Mouse (Mus musculus) lung, postnatal 14 days (tissue): ENCODE measurements around the gene Fgd5.

Experiments
- DNase-seq: peaks from one replicate; pipeline ENCODE4 v3.0.0; 2021

Gene Fgd5

DNA sequence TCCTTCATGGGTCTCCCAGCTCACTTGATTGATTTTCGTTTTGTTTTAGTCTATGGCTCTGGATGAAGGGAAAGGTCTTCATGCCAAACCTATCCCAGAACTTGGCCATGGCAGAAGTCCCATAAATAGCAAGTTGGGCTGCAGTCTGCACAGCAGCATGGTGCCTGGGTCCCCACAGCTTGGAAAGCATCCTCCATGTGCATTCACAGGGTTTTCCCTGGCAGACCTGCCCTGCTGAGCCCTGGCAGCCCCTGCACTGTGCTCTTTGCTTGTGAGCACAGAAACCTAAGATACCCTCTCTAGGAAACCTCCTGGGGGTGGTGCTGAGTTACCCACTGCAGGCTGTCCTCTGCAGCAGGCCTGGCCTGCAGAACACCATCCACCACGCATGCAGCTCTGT is 32.2 kb downstream of the Fgd5 start:
- DNase-seq = no peak

DNA sequence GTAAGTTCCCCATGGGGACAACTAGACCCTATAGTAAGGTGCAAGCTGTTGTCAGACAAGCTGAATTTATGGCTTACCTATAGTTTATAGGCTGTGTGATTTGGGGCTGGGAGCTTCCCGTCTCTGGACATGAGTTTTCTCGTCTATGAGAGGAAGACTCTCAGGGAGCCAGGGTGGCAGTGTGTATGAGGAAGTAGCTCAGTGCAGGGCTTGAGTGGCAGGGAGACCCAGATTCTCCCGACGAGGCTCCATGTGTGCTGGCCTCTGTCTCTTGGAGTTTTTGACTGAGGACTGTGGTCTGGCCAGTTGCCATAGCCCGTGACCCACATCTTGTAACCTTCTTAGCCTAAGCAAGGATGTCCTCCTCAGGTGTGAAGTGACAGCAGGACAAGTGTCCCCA is 33.7 kb downstream of the Fgd5 start:
- no peak for DNase-seq

DNA sequence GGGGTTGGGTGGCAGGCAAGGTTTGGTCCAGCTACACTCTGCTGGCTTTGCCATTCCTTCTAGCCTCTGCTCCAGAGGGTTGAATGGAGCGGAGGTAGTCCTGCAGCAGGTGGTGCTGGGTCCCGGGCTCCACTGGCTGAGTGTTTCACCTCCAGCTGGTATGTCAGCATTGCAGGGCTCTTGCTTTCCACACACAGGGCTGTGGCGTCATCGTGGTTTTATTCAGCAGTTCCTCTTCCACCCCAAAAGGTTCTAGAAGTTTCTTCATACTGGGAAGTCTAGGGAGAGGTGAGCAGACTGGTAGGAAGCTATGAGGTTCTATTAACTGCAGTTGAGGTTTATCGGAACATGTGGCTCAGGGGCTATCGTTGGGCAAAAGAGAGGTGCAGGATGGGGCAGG is 34.4 kb downstream of the Fgd5 start:
- no peak for DNase-seq

DNA sequence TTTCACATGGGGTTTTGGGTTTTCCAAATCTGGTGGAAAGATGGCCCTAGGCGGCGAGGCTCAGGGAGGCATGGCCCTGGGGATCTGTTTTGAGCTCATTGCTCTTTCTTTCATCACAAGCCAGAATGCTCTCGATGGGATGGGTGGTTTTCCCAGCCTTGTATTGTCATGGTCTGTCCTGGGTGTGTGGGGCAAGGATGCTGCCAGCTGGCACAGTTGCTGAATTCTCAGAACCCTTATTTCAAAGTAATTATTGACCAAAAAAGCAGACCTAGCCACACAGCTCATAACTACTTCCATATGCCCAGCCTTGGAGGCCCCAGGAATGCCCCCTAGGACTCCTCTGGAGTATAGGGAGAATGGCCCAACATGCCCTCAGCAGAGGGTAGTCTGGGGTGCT is 34.9 kb downstream of the Fgd5 start:
- DNase-seq = no peak

DNA sequence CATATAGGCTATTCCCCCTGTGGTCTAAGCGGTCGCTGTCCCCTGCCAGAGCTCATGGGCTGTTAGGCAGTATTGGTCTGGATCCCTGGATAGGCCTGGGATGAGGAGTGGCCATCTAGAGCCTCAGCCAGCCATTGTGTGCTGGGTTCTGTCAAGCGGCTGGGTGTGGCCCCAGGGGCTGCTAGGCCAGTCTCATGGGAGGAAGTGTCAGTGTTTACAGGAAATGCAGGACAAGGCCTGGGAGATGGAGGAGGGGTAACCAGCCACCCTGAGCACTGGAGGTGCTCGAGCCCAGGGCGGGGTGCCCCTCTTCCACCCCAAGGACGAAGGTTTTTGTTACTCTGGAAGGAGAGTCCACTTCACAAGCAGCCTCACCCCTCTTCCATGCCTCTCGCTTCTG is 36.3 kb downstream of the Fgd5 start:
- peak; percentile 64 for DNase-seq

DNA sequence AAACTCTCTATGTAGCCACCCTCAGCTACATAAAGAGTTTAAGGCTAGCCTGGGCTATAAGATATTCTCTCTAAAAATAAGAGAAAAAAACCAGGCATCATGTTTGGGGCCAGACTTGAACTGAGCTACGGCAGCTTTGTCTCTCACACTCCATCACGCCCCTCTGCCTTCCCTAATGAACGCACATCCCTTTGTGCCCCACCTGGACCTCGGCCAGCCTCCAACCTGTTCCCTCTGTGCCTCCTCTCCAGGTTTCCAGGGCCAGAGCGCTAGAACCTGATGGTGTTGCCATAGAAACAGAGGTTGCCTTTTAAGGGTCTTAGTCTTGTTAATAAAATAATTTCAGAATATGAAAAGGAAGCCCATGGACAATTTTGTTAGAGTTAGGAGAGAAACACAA is 37.2 kb downstream of the Fgd5 start:
- no peak for DNase-seq

DNA sequence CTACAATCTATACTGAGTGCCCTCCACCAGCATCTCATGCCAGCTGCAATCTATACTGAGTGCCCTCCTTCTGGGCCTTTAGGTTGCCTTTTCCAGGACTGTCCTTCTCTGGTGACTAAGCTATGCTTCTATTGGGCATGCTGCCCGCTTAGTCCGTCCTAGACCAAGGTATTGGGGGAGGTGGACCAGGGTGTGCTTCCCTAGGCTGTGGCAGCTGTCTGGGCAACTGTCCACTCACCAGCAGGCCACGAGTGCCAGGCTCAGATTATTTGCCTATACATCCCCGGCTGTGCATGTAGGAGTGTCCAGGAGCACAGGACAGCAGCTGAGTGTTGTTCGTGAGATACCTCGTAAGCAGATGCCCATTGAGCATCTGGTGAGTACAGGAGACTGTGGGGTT is 38.1 kb downstream of the Fgd5 start:
- no peak for DNase-seq

DNA sequence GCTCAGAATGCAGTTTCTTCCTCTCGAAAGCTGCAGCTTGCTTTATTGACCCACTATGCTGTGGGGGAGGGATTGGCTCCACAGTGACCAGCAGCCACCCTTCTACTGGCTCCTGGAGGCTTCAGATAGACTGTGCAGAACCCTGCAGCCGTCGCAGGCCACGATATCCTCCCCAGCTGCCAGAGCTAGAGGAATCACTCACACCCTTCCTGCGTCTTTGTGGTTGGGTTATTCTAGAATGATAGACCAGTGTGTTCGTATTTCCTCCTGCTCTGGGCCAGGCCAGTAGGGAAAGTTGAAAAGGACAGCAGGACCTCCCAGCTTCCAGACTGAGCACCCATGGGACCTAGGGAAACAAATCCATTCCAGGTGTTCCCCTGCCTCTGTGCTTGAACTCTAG is 39.7 kb downstream of the Fgd5 start:
- DNase-seq = peak; percentile 26

DNA sequence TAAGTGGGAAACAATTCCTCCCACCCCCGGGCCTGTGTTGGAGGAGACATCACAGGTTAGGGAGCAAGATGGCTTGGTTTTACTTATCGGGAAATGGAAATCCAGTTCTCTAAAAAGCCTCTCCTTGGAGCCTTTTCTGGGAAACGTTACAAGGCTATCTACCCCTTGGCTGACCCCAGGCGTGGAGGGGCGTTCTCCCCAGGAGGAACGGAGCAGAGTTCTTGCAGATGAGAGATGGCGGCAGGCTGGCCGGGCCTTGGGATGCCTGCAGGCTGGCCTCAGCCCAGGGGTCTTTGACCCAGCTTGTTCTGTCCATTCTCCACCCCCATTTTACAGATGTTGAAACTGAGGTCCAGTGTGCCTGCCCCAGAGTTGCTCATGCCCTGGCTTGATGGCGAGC is 42.4 kb downstream of the Fgd5 start:
- DNase-seq = no peak

DNA sequence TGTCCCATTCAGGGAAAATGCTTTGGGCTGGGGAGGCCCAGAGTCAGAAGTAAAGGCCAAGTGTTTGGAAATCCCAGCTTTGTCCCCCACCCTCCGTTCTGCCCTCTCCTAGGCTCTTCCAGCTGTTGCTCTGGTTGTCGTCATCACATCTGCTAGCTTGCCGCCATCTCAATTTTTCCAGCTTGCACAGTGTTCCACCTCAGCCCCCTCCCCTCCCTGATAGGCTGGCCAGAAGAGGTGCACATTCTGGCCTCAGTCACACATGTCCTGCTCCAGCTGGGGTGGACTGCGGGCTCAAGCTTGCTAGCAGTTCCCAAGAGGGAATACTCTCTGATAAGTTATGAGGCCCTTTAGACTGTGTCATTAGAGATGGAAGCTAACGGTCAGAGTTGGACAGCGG is 42.8 kb downstream of the Fgd5 start:
- no peak for DNase-seq

DNA sequence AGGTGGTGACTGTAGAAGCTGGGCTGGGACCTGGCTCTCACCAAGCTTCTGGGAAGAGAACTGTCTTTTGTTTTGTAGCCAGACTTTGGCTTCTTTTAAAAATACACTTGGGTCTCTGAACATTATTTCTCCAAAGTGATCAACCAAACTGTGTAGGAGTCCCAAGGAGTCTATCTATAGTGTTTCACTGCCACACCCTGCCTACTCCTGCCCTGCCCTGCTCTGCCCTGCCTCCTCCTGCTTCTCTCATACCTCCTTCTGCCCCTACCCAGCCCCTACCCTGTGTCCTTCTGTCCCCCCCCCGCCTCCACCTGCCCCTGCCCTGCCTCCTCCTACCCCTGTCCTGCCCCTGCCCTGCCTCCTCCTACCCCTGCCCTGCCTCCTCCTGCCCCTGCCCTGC is 46.6 kb downstream of the Fgd5 start:
- no peak for DNase-seq

DNA sequence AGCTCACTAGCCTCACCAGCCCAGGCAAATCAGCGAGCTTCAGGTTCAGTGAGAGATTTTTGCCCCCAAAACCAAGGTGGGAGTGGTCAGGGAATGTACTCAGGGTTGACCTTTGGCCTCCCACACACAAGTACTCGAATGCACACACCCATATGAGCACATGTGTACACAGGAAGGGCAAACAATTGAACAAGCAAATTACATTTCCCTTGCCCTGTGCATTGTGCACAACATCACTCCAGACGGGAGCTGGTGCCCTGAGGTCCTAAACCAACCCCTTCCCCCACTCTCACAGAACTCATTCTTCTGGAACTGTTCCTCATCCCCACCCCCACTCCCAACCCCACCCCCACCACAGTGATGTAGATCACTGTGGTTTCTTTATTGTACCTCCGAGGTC is 48.7 kb downstream of the Fgd5 start:
- DNase-seq = no peak

DNA sequence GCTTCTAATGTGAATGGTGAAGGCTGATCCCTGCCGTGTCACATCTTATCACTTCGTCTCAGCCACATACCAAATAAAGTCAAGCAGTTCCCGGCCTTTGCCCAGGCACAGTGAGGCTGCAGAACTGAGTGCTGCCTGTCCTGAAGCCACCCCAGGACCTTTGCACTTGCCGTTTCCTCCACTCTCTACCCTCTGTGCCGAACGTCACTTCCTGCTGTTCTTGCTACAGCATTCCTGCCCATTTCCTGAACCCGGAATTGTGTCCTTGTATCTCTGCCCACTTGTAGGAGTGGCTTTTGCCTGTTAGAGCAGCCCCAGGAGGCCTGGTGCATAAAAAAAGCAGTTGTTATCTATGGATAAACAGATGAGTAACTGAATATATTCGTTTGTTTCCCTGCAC is 52.0 kb downstream of the Fgd5 start:
- peak; percentile 21 for DNase-seq

DNA sequence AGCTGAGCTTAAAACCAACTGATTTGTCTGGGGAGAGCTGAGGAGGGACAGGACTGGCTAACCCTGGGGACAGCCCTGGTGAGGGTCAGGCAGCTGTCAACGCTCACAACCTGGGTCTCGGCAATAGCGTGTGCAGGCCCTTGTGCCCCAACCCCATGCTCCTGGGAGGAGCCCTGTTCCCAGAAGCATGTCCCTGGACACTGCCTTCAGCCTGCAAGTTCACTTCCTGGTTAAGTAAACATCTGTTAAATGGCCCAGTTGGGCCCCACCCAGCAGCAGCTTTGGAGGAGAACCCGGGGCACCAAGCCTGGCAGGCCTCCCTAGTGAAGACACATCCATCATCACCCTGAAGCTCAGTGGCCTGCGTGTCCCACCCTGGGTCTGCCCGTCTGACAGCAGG is 56.0 kb downstream of the Fgd5 start:
- peak; percentile 77 for DNase-seq

DNA sequence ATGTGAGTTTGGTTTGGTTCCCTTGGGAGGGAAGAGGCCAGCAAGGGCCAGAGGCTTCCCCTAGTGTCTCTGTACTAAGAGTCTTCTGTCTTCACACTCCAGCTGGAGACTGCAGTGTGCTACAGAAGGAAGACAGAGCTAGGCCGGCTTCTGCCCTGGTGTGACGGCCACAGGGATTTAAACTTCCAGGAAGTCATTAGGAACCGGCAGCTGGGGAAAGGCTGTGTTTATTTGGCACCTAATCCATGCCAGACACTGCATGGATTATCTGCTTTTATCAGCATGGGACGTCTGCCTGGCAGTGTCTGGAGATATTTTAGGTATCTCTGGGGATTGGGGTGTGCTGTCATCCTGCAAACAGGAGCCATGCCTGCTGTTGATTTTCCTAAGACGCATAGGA is 57.7 kb downstream of the Fgd5 start:
- DNase-seq = peak; percentile 50

DNA sequence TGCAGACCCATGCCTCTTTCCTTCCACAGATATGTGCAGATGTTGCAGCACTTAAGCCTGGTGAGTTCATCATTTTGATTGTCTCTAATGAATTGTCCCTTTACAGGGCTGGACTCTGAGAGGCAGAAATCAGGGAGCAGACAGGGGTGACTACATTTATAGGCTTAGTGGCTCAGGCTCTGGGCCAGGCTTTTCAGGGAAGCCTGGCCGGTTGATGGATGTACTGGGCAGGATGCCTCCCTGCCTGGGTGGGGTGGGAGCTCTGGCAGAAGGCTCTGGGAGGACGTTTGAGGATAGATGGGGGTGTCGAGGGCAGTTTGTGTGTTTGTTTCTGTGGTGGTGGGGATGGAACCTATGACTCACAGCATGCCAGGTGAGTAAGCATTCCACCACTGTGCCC is 59.5 kb downstream of the Fgd5 start:
- peak; percentile 37 for DNase-seq

DNA sequence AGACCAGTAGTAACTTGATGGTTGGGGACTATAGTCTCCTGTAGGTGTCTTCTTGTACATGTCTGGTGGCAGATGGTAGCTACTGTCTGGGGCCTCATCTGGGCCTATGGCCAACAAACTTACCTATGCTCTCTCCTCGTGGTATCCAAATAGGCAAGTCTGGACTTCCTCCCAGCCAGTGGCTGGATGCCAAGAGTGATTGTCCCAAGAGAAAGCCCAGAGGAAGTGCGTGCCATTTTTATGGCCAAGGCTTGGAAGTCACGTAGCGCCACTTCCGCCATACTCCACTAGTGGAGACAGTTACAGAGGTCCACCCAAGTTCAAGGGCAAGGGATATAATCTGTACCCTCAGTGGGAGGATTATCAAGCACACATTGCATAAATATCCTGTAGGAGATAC is 62.6 kb downstream of the Fgd5 start:
- DNase-seq = peak; percentile 53

DNA sequence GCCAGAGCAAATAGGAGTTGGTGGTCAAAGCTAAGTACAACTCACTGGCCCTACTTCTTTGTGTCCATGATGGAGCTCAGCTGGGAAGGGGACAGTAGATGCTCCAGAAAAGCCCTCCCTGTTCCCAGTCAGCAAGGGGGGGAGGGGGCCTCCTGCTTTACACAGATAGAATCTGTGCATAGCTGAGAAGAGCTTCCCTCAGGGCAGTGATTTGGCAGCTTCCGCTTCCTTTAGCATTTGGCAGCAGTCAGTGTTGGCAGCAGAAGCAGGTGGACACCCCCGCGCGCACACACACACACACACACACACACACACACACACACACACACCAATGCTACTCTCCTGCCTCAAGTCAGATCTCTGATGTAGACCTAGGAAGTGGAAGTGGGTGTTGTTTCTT is 63.4 kb downstream of the Fgd5 start:
- DNase-seq = peak; percentile 51

DNA sequence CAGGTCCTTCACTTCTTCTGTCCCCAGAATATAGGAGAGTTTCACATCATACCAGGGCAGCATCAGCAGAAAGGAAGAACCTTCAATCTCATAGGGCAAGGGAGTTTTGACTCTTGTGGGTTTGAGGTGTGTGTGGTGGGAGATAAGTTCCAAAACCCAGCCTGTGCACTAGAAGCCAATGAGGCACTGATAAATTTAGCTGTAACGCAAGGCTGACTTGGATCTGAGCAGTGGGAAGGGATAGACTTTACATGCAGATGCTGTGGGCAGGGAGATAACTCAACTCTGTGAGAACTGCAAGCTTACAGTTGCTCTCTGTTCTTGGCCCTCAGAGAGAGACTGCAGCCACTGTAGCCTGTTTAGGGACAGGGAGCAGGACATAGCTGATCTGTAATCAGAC is 64.2 kb downstream of the Fgd5 start:
- DNase-seq = no peak

DNA sequence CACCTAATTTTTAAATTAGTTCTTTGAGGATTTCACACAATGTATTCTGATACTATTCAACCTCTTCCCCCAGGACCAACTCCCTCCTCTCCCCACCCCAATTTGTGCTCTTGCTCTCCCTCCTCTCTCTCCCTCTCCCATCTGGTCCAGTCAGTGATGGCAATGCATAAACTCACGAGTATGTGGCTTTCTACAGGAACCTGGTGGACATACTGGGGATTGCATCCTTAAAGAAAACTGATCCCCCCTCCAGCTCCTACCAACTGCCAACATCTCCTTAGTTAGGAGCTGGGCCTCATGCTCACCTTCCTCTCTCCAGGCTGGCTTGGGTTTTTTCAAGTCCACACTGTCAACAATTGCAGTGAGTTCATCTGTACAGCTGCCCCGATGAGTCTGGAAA is 79.1 kb downstream of the Fgd5 start:
- DNase-seq = no peak

DNA sequence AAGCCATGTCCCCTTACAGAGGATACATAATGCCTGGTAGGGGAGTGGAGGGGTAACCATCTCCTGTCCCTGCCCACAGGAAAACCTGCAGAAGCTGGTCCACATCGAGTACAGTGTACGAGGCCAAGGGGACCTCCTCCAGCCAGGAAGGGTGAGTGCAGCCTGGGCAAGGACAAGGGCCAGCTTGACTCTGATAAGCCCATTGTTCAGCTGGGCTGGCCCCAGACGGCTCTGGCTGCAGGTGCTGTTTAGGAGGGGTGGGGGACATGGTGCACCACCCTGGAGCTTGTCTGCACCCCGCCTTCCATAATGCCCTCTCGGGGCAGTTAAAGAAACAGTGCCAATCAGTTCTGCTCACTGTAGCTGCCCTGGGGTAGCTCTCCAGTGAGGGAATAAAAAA is 83.0 kb downstream of the Fgd5 start:
- DNase-seq = no peak

DNA sequence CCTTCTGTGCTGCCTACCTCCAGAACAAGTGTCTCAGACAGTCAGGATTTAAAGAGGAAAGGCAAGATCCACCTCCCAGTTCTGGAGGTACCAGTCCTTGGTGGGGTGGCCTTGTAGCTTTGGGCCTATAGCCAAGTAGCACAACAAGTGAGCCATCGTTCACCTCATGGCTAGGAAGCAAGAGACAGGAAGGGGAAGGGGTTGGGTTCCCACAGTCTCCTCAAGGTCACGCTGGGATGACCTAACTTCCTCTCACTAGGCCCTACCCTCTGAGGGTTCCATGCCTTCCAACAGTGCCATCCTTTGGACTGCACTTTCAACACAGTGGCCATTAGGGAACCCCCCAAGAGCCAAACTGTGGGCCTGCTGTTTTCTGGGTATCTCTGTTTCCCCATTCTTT is 84.8 kb downstream of the Fgd5 start:
- no peak for DNase-seq

DNA sequence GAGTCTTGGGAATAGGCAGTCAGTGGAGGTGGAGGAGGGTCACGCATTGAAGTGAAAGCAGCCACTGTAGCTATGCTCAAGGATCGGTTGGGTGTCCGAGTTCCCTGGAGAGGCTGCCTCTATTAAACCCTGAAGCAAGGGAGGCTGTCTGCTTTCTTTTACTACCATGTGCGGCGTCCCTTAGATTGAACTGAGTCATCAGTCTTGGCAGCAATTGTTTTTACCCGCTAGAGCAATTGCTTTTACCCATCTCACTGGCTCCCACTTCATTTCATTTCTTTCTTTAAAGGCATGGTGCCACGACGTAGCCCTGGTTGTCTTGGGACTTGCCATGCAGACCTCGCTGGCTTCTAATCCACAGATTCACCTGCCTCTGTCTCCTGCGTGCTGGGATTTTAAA is 85.4 kb downstream of the Fgd5 start:
- no peak for DNase-seq

DNA sequence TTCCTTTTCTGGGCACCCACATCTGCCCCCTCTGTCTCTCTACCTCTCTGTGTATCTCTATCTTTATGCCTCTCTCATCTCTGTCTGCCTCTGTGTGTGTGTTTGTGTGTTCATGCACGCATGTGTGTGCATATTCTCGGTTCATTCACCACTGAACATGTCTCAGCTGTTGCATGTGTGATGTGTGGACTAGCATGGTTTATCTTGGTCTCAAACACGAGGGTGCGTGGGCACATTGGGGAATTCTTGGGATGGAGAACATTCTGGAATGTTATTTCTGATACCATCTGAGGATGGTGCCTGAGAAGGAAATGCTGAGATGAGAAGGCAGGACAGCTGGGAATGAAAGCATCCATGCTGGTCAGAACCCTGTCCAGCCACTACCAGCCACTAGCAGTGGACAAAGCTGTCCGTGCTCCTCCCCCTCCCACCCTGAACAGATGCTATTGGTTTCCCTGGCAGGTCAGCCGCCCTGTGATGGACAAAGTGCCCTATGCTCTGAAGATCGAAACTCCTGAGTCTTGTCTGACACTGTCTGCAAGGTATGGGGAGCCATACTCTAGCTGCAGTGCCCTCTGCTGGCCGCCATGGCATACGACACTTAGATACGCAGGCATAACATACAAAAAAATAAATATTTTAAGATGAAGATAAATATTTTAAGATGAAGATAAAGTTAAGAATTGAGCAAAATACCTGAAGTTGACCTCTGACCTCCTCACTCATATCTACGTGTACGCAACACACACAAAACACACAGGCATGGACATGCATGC is 87.2 kb downstream of the Fgd5 start:
- DNase-seq = peak; percentile 63

DNA sequence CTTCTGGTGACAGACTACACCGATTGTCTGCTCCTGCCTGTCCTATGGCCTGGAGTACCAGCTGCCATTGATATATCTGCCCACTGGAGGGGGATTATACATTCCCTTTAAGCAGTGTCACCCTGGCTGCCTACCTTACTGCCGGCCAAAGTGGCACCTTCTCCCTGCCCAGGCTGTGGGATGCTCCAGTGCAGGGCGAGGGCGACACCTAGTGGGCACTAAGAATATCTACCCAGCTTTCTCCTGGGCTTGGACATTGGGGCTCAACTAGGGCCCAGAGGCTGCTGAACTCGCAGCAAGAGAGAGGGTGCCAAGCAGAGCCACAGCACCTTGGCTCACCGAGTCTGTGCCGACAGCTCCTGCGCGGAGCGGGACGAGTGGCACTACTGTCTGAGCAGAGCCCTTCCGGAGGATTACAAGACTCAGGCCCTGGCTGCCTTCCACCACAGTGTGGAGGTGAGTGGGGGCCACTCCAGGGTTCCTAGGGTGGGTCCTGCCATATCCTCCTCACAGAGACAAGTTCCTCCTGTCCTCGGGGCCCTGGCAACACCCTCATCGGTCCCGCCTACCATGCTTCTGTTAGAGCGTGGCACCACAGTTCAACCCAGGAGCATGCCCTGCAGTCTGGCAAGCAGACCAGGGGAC is 88.6 kb downstream of the Fgd5 start:
- DNase-seq = peak; percentile 82
